Mouse (Mus musculus) heart, postnatal 10 days (tissue): ENCODE results near the gene Spag9. TPM values are rescaled to one million over a fixed set of nuclear protein-coding genes. Genes with fewer than 3 reads are reported as not detected.
"Not testable (repeated sequence)": the region's sequence is repeated elsewhere in the genome, so short reads cannot be mapped to it uniquely, and the experiment has no call there.

Source experiments
- DNase-seq, 2 experiments: peaks; one replicate each; pipeline ENCODE4 v3.0.0; 2021
- intact Hi-C: fragments of 180-260 bp; cut with DNase I; formaldehyde crosslinking; loops from one replicate; pipeline ENCODE4 v1.15.1; 2025
- total RNA-seq, 2 experiments: library from RNA; stranded (reverse); gene quantifications; 2 replicates each; pipeline ENCODE4 v1.2.3; 2021

The Spag9 gene
- total RNA-seq, 2 experiments from 2014 or later: 165 TPM

DNA sequence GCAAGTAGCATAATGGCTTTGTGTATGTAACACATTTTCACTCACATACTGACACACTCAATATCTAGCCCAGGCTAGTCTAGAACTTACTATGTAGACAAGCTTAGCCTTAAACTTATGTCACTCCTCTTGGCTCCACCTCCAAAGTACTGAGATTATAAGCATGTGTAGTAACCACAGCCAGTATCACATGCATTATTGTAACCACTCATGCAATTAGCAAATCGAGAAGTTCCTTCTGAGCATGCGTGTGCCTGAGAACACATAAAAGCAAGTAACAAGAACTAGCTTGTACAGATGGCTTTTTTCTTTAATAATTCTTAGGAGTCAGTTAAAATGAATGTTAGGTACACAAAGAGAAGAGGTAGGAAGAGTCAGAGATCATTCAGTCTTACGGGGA is 11.3 kb upstream of the Spag9 start:
- intact Hi-C loops: no loop called here
- no peak for DNase-seq

GRCm38 (mm10) chr11:93985265-93985664 is 10.6 kb upstream of the Spag9 start:
- DNase-seq: no peak
- intact Hi-C loops: no loop called here

DNA sequence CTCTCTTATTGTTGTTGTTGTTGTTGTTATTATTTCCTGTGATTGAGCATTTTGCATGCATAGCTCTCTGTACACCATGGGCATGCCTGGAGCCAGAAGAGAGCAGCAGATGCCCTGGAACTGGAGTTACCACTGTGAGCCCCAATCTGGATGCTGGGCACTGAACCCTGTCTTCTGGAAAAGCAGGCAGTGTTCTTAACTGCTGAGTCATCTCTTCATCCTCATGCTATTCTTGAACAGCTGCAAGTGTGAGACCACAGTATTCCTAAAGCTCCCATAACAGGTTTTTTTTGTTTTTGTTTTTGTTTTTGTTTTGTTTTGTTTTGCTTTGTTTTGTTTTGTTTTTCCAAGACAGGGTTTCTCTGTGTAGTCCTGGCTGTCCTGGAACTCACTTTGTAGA is 9.6 kb upstream of the Spag9 start:
- intact Hi-C loops: loop anchor here (1.0 kb wide), 1 partner anchor 10 kb away; no protein-coding TSS in a partner anchor
- no peak for DNase-seq

GRCm38 (mm10) chr11:93987026-93987425 is 8.9 kb upstream of the Spag9 start:
- intact Hi-C loops: no loop called here
- DNase-seq: no peak

GRCm38 (mm10) chr11:93987625-93988327 is 8.1 kb upstream of the Spag9 start:
- DNase-seq: peak; percentile 66 to 71
- intact Hi-C loops: no loop called here

GRCm38 (mm10) chr11:93988328-93989062 is 7.4 kb upstream of the Spag9 start:
- intact Hi-C loops: no loop called here
- DNase-seq: peak; percentile 50 to 54

DNA sequence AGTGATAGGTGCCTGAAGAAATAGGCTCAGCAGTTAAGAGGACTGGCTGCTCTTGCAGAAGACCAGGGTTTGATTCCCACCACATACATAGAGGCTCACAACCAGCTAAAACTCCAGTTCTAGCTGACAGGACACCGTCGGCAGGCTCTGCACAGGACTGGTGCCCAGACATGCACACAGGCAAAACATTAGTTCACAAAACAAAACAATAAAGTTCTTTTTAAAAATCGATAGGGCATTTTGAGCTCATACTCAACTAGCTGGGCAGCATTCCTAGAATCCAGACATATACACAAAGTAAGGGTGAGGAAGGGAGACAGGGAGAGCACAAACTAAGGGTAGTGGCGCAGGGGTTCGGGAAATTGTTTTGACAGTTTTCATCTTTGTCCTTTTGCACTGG is 1.4 kb upstream of the Spag9 start:
- intact Hi-C loops: no loop called here
- peak in 1 of 2 experiments; percentile 9 for DNase-seq

- intact Hi-C loops: loop anchor here (5.0 kb wide), 1 partner anchor 108 kb away; the partner anchor contains the start of genes Mbtd1 and Utp18
Observed at GRCm38 (mm10) chr11:93995111-93995719, 676 bp upstream of the Spag9 start.

DNA sequence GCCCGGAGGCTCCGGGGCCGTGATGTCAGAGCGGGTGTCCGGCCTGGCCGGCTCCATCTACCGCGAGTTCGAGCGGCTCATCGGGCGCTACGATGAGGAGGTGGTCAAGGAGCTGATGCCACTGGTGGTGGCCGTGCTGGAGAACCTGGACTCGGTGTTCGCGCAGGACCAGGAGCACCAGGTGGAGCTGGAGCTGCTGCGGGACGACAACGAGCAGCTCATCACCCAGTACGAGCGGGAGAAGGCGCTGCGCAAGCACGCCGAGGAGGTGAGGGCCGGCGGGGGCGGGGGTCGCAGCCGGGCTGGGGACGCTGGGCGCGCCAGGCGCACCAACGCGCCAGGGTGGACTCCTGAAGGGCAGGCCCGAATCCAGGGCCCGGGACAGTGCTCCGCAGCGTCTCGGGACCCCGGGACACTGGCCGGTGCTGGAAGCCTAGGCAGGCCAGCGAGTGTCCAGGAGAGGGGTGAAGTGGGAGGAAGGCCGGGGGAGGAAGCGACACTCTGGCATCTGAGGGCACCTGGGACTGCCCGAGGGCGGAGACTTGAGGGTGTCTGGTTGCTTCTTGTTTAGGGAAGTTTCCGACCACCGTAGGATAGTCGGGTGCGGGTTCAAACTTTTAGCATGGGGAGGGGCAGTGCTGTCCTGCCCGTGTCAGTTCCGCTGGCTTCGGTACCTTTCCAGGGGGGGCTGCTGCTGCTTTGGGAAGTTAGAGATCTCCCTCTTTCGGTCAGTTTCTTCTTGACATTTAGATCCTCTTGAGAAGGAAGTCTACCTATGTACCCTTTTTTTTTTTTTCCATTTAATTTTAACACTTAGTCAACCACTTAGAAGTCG is 632 bp downstream of the Spag9 start:
- intact Hi-C loops: loop anchor here (1.0 to 5.0 kb wide), 3 partner anchors 28 to 109 kb away; partner anchors contain the start of genes Gm20390, Mbtd1, Nme1 and Utp18
- DNase-seq: peak; percentile 55 to 74

More at GRCm38 (mm10) chr11:93995111-93995719, 676 bp upstream of the Spag9 start:
- DNase-seq: peak; percentile 92 to 93

DNA sequence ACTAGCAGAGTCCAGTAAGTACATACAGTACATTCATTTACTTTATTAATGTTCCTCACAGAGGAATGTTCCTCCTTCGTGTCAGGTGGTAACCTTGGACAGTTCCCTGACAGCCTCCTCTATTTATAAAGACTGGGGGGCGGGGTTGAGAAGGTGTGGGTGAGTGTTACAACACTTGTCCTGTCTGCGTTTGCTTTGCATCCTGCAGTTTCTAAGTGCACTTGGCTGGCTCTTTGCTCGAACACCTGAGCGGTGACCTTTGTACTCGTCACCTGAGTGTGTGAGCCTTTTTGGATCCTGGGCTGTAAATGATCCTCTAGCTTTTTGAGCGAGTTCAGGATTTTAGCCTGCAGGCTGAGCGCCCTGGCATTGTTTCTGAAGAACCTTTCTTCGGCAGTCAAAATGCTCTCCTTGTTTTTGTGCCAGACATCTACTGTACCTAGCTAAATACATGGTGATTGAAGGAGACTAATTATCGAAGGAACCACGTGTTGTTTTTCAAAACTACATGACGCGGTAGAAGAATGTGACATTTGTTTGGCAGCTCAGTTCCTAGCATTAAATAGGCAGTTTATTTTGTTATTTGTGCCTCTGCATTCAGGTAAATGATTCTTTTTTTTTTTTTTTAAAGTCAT is 1.4 kb downstream of the Spag9 start:
- peak; percentile 58 to 60 for DNase-seq
- intact Hi-C loops: loop anchor here (2.0 to 5.0 kb wide), 2 partner anchors 50 to 110 kb away; partner anchors contain the start of genes Mbtd1 and Utp18

DNA sequence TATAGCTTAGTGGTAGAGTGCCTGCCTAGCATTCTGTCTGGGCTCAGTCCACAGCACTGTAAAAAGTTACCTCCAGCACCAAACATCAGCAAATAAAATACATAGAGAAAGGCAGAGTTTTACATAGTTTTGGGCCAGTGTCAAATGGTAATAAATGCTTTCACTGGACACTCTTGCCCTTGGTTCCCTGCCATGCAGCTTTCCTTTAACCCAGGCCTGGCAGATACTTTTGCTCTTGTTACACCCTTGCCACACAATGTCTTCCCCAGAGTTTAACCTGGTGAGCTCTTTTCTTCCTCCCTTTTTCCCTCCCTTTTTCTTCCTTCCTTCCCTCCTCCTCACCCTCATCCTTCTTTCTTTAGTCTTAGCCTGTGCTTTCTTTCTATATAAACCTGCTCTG is 3.4 kb downstream of the Spag9 start:
- intact Hi-C loops: loop anchor here (5.0 kb wide), 1 partner anchor 112 kb away; the partner anchor contains the start of genes Mbtd1 and Utp18
- DNase-seq: no peak

GRCm38 (mm10) chr11:94003346-94003745 is 7.5 kb downstream of the Spag9 start:
- intact Hi-C loops: no loop called here

GRCm38 (mm10) chr11:94019091-94019490 is 23.2 kb downstream of the Spag9 start:
- DNase-seq: no peak
- intact Hi-C loops: no loop called here

More at GRCm38 (mm10) chr11:94003346-94003745, 7.5 kb downstream of the Spag9 start:
- DNase-seq: no peak

- intact Hi-C loops: no loop called here
- DNase-seq: no peak
Observed at GRCm38 (mm10) chr11:94020403-94020802, 24.5 kb downstream of the Spag9 start.

DNA sequence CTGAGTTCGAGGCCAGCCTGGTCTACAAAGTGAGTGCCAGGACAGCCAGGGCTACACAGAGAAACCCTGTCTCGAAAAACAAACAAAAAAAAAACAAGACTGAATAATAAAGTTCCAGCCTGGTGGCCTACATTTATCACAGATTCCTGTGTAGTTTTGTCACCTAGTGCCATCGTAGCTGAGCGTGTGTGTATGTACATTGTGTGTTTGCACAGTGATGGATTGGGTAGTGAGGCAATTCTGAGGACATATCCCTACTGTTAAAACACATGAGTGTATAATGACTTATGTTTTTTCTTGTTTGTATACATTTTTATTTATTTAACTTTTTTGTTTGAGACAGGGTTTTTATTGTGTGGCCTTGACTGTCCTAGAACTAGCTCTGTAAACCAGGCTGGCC is 30.4 kb downstream of the Spag9 start:
- intact Hi-C loops: no loop called here
- DNase-seq: no peak

GRCm38 (mm10) chr11:94032084-94032483 is 36.2 kb downstream of the Spag9 start:
- intact Hi-C loops: no loop called here

GRCm38 (mm10) chr11:94032971-94033370 is 37.1 kb downstream of the Spag9 start:
- intact Hi-C loops: no loop called here
- no peak for DNase-seq

More at GRCm38 (mm10) chr11:94032084-94032483, 36.2 kb downstream of the Spag9 start:
- DNase-seq: no peak

- intact Hi-C loops: loop anchor here (5.0 kb wide), 1 partner anchor 36 kb away; no protein-coding TSS in a partner anchor
- no peak for DNase-seq
Observed at GRCm38 (mm10) chr11:94035974-94036373, 40.1 kb downstream of the Spag9 start.

DNA sequence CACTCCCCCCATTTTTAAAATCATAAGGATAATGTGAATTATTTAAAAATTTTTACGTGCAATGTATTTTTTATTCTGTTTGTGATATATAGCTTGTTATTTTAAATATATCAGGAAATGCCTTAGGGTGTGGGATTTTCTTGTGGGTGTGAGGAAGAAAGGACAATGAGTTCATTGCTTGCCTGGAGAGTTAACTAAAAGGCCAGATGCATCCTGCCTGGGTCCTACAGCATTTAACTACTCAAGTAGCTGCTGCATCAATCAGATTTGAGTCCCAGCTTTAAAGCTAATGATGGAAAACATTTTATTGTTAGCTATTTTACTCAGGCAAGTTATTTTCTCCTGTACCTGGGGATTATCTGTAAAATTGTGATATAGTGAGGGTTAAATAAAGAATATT is 45.6 kb downstream of the Spag9 start:
- intact Hi-C loops: no loop called here
- DNase-seq: peak in 1 of 2 experiments; percentile 19

DNA sequence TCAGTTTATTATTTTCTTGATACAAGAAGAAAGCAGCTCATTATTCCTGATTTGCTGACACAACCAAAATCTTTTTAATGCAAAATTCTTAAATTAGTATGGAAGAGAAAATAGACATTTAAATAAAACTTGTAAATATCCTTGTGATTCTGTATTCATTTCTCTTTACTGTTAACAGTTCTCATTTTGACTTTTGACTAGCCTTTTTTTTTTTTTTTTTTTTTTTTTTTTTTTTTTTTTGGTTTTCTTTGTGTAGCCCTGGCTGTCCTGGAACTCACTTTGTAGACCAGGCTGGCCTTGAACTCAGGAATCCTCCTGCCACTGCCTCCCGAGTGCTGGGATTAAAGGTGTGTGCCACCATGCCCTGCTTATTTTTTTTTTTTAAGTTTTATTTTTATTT is 46.4 kb downstream of the Spag9 start:
- intact Hi-C loops, DNase-seq: not testable (repeated sequence)
